Mouse (Mus musculus) kidney, embryonic 14.5 days (tissue): ENCODE data around the gene Myo10. TPM values are rescaled to one million over a fixed set of nuclear protein-coding genes. Genes with fewer than 3 reads are reported as not detected.

Experiments used
- ATAC-seq: fragments of 200-750 bp; cut with Nextera tagmentation; 2 replicates; pipeline ENCODE4 v1.8.0; 2017; ENCODE audit warnings: moderate number of reproducible peaks, mild to moderate bottlenecking, moderate TSS enrichment, moderate library complexity; ENCODE audit not compliant: low FRiP score, low TSS enrichment
- H3K27ac ChIP-seq: fragments of 300-500 bp; sonication (generic); 2 replicates; pipeline ENCODE4 v1.5.1; 2014; ENCODE audit warnings: low read depth, mild to moderate bottlenecking, low read length, moderate library complexity, mixed read lengths
- H3K27me3 ChIP-seq: fragments of 300-500 bp; sonication (generic); 2 replicates; pipeline ENCODE4 v1.6.1; 2014; ENCODE audit warnings: mild to moderate bottlenecking, low read length; ENCODE audit not compliant: control insufficient read depth, insufficient read depth
- H3K36me3 ChIP-seq: fragments of 300-500 bp; sonication (generic); 2 replicates; pipeline ENCODE4 v1.6.1; 2014; ENCODE audit warnings: low read length, mixed read lengths; ENCODE audit not compliant: control insufficient read depth, insufficient read depth
- H3K4me1 ChIP-seq: fragments of 300-500 bp; sonication (generic); 2 replicates; pipeline ENCODE4 v1.6.1; 2014; ENCODE audit warnings: low read length, mixed read lengths; ENCODE audit not compliant: control insufficient read depth, insufficient read depth
- H3K4me2 ChIP-seq: fragments of 300-500 bp; sonication (generic); replicated peaks from 2 replicates; pipeline ENCODE4 v1.6.1; 2014; ENCODE audit warnings: low read depth, mild to moderate bottlenecking, low read length
- H3K4me3 ChIP-seq: fragments of 300-500 bp; sonication (generic); 2 replicates; pipeline ENCODE4 v1.5.1; 2014; ENCODE audit warnings: mild to moderate bottlenecking, low read length
- H3K9ac ChIP-seq: fragments of 300-500 bp; sonication (generic); 2 replicates; pipeline ENCODE4 v1.6.1; 2014; ENCODE audit warnings: low read depth, mild to moderate bottlenecking, low read length, moderate library complexity
- H3K9me3 ChIP-seq: fragments of 300-500 bp; sonication (generic); 2 replicates; pipeline ENCODE4 v1.6.1; 2016; ENCODE audit warnings: low read length; ENCODE audit not compliant: control insufficient read depth
- WGBS: fragments of 180-500 bp; shearing (Covaris S2); extraction: QIAGEN DNeasy Blood & Tissue Kit; methylation state at CpG from one replicate; pipeline ENCODE4 v1.1.7; 2014; 5-methylcytosine and 5-hydroxymethylcytosine counted together
- polyA plus RNA-seq: library from polyadenylated mRNA; unstranded; fragments of >200 nt; fragmentation: Nextera tagmentation; extraction: Ambion mirVana; gene quantifications from 2 replicates; pipeline ENCODE4 v1.2.1, GENCODE M21; 2014

Myo10 gene
- 34.0 and 52.2 TPM in 2 replicates for polyA plus RNA-seq

DNA sequence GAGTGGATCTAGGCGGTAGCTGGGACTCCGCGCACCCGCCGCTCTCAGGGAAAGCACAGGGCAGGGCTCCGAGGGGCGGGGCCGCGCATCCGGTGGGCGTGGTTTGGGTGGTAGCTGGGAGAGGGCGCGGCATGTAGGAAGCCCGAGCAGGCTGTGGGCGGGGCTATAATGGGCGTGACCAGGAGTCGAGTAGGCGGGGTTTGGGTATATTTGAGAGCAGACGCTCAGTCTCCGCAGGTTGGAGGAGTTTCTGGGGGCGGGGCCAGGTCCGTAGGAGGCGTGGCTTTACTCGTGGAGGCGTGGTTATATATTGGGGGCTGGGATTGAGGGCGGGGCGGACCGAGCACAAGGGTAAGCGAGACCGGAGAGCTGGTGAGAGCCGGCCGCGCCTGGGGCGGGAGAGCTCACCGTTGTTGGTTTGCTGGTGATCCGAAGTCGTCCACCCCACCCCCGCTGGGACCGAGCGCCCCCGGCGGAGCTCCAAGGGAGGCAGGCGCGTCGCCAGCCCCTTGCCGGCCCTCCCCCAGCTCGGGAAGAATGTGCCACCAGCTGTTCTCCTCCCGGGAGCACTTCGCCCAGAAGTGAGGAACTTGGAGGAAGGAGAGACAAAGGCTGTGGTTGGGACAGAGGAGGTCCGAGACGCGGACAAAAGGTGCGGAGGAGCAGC lies at the start of gene Myo10:
TSS of gene Myo10 (plus strand) at position 326 of the 667 bp plus-strand sequence.
- Histone ChIP-seq H3K4me3 (peak within 1 kb of the TSS; percentile 59), H3K36me3 (no peaks in the 10 kb centered on the region), H3K4me2 (peak within 1 kb of the TSS; percentile 58), H3K27me3 (no peaks in the 10 kb centered on the region), H3K27ac (peak within 1 kb of the TSS; percentile 87), H3K4me1 (peaks cover 14% of the 10 kb centered on the region), H3K9ac (peak within 1 kb of the TSS; percentile 90), H3K9me3 (no peaks in the 10 kb centered on the region)
- peak; percentile 95 for ATAC-seq
- under 1% methylated on average over 53 of the region's 53 CpGs for WGBS

DNA sequence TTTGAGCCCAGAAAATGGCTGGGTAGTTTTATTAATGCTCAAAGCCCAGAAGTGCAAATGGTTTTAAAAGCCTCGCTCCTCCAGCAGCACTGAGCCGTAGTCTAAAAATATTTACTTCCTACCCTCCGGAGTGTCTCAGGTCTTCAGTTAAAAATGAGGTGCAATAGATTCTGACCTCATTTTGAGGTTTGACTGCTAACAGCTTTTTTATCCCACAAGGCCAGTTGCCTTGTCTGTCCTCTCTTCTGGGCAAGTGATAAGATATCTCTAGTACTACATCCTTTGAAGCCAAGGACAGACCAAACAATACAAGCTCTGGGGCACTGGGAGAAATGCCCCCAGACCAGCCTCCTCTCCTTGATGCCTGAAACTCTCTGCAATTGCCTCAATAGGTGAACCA lies 49.2 kb upstream of the Myo10 start:
- ATAC-seq = no peak
- no peak overlapping the region for H3K9ac ChIP-seq
- no peak overlapping the region for H3K4me2 ChIP-seq
- H3K9me3 ChIP-seq = no peaks in the 10 kb centered on the region
- no peak overlapping the region for H3K4me3 ChIP-seq
- H3K4me1 ChIP-seq = no peaks in the 10 kb centered on the region
- H3K36me3 ChIP-seq = no peaks in the 10 kb centered on the region
- WGBS = 64% methylated on average over 3 of the region's 3 CpGs
- H3K27me3 ChIP-seq = no peaks in the 10 kb centered on the region
- H3K27ac ChIP-seq = no peak overlapping the region

DNA sequence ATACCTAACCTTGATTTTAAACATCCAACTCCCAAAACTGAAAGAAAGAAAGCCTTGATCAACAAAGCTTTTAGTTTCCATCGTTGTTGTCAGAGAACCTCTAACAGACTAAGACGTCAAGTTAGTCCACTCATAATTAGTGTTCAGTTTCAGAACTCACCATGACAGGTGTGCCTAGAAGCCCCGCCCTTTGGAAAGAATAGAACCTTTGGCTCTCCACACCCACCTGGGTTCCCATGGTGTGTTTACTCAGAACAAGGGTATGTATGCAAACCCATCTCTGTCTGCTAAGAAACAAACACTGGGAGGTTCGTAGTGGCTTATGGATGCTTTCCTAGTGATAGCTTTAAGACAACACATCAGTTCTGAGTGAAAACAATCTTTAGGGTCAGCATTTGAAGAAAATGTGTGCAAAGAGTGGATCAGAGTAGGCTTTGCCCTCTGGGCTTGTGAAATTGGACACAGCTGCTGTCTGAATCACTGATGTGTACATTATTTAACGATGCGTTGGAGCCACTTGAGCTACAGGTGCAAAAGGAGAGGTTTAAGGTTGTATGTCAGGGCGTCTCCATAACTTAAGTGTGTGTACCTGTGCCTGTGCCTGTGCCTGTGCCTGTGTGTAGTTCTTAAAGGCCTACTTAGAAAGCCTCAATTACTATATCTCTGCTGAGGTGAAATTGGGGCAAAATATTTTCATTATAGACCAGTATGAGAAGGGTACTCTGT lies 48.3 kb upstream of the Myo10 start:
- H3K9me3 ChIP-seq = no peaks in the 10 kb centered on the region
- 67% methylated on average over 7 of the region's 7 CpGs for WGBS

DNA sequence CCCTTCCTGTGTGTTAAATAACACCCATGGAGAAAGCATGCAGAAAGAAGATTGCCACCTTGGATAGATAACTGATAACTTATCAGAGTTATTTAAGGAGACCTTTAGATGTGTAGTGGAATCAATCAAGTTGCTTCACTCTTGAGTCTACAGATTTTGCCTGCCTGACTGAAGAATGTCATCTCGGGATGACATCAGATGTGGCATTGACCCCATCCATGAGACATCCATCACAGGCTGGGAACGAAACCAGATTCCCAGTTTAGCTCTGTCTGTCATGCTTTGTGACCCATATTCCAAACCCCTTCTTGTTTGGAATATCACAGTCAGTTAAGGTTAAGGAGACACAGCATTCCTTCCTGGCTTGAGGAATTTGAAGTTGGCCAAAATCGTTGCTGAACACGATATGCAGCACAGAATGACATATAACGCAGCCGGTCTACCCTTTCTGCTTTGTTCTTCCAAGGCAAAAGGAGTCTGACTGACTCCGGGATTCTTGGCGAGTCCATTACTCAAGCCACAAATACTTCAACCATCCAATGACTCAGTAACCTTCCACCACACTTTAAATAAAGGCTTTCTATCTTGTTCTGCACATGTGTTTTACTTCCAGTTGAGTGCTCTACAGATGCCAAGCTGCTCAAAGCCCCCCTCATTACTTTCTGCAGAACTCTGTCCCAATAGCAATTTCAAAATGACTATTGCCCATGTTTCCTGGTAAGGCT lies 44.8 kb upstream of the Myo10 start:
- ATAC-seq = no peak
- no peaks in the 10 kb centered on the region for H3K36me3 ChIP-seq
- no peaks in the 10 kb centered on the region for H3K4me1 ChIP-seq
- 79% methylated on average over 8 of the region's 8 CpGs for WGBS
- H3K27ac ChIP-seq = no peak overlapping the region
- no peak overlapping the region for H3K4me2 ChIP-seq
- H3K27me3 ChIP-seq = no peaks in the 10 kb centered on the region
- H3K4me3 ChIP-seq = no peak overlapping the region
- H3K9ac ChIP-seq = no peak overlapping the region
- H3K9me3 ChIP-seq = no peaks in the 10 kb centered on the region

More for the DNA sequence above, 48.3 kb upstream of the Myo10 start:
- Histone ChIP-seq H3K27ac (no peak overlapping the region), H3K4me2 (no peak overlapping the region), H3K4me1 (no peaks in the 10 kb centered on the region), H3K27me3 (no peaks in the 10 kb centered on the region), H3K36me3 (no peaks in the 10 kb centered on the region), H3K9ac (no peak overlapping the region), H3K4me3 (no peak overlapping the region)
- ATAC-seq = peak; percentile 55; the same call in 1 of the 2 replicates

DNA sequence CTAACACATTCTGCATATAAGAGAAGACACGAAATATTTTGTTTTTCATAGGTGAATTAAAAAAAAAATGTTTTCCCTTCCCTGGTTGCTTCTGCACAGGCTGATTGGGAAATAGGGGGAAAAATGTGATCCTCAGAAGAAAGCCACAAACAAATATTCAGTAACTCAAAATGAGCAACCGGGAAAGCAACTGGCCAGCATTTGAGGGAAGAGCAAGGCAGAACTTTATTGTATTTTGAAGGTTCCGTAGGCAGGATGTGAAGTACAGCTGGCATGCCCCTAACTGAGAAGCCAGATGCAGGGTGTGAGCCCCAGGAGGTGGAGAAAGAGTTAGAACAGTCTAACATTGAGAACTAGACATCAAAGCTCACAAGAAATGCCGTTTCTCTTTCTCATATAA lies 44.0 kb upstream of the Myo10 start:
- ATAC-seq = no peak
- Histone ChIP-seq H3K4me3 (no peak overlapping the region), H3K9ac (no peak overlapping the region), H3K36me3 (no peaks in the 10 kb centered on the region), H3K27me3 (no peaks in the 10 kb centered on the region), H3K9me3 (no peaks in the 10 kb centered on the region), H3K4me1 (no peaks in the 10 kb centered on the region), H3K4me2 (no peak overlapping the region), H3K27ac (no peak overlapping the region)
- WGBS = 79% methylated on average over 4 of the region's 4 CpGs

DNA sequence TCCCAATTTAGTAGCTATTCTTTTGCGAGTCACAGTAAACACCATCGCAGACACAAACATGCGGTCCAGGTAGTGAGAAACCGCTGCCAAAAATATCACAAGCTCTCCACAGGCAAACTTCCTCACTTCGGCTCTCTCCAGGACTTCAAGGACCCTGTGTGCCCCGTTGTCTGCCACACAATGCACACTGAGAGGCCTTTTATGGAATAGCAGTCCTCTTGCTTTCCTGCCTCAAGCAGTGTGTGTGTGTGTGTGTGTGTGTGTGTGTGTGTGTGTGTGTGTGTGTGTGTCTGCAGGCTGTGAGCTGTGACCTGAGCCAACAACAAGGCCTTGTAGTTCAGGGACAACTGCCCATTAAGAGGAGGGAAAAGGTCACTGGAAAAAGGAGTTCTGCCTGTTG lies 41.6 kb upstream of the Myo10 start:
- no peaks in the 10 kb centered on the region for H3K36me3 ChIP-seq
- 57% methylated on average over 6 of the region's 6 CpGs for WGBS
- H3K4me3 ChIP-seq = no peak overlapping the region
- H3K9me3 ChIP-seq = no peaks in the 10 kb centered on the region
- ATAC-seq = peak; percentile 46; the same call in 1 of the 2 replicates
- no peak overlapping the region for H3K27ac ChIP-seq
- no peaks in the 10 kb centered on the region for H3K27me3 ChIP-seq
- peaks cover 8% of the 10 kb centered on the region for H3K4me1 ChIP-seq
- no peak overlapping the region for H3K4me2 ChIP-seq
- no peak overlapping the region for H3K9ac ChIP-seq

DNA sequence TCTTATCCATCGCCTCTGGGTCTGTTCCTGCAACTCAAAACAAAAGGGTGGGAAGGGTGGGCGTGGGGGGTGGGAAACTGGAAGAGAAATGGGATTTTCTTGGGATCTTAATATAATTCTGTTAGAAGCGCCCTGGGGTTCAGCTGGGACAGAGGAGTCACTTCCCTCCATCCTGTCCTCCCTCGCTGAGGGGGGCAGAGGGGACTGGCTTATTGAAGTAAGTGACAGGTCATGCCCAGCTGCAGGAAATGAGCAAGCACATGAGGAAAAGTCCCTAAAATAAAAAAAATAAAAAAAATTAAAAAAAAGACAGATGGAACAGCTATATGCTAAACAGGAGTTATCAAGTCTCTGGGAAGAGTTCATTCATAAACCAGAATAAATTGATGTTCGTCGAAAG lies 40.3 kb upstream of the Myo10 start:
- H3K27ac ChIP-seq = no peak overlapping the region
- H3K36me3 ChIP-seq = no peaks in the 10 kb centered on the region
- H3K4me3 ChIP-seq = no peak overlapping the region
- no peaks in the 10 kb centered on the region for H3K27me3 ChIP-seq
- H3K4me2 ChIP-seq = no peak overlapping the region
- peaks cover 16% of the 10 kb centered on the region for H3K4me1 ChIP-seq
- ATAC-seq = no peak
- WGBS = 63% methylated on average over 6 of the region's 6 CpGs
- H3K9me3 ChIP-seq = no peaks in the 10 kb centered on the region
- H3K9ac ChIP-seq = no peak overlapping the region

DNA sequence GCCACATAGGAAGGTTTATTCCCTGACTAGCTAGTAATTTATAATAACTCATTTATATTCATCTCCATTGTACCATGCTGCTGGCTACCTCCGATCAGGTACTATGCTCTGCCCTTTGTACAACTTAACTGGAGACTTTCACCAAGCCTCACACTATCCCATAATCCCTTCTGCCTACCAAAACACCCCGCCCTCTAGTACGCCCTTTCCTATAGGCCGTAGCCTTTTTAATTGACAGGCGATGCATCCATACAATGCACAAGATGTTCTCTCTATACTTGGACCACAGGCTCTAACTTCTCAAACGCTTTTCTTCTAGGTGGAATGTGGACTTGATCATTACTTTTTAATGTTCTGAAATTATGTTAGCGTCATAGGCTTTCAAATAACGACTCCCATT lies 39.0 kb upstream of the Myo10 start:
- no peak overlapping the region for H3K9ac ChIP-seq
- no peak overlapping the region for H3K4me3 ChIP-seq
- no peaks in the 10 kb centered on the region for H3K27me3 ChIP-seq
- no peak overlapping the region for H3K4me2 ChIP-seq
- H3K9me3 ChIP-seq = no peaks in the 10 kb centered on the region
- H3K4me1 ChIP-seq = peaks cover 16% of the 10 kb centered on the region
- ATAC-seq = no peak
- no peaks in the 10 kb centered on the region for H3K36me3 ChIP-seq
- 91% methylated on average over 8 of the region's 8 CpGs for WGBS
- no peak overlapping the region for H3K27ac ChIP-seq

DNA sequence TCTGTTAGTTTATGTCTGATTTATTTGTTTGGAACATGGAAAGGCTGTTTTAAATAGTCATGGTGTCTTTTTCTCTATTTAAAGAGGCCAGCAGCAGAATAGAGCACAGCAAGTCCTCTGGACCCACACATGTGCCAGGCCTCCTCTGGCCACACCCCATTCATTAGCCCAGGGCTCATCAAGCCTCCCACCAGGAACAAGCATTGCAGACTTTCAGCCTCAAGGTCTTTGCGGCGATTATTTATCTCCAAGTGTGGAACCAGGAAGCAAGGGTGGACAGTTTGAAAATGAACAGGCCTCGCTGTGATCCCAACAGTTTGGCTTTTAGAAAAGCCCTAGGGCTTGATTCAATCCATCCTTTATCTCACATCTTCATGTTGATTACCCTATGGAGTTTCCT lies 35.5 kb upstream of the Myo10 start:
- H3K9ac ChIP-seq = no peak overlapping the region
- H3K4me2 ChIP-seq = no peak overlapping the region
- H3K9me3 ChIP-seq = no peaks in the 10 kb centered on the region
- H3K4me3 ChIP-seq = no peak overlapping the region
- no peak overlapping the region for H3K27ac ChIP-seq
- H3K36me3 ChIP-seq = no peaks in the 10 kb centered on the region
- WGBS = 43% methylated on average over 3 of the region's 3 CpGs
- peaks cover 26% of the 10 kb centered on the region for H3K4me1 ChIP-seq
- H3K27me3 ChIP-seq = no peaks in the 10 kb centered on the region
- no peak for ATAC-seq
